Mouse (Mus musculus) G1E (cell line): ENCODE data around the gene Gm44502. TPM values are rescaled to one million over a fixed set of nuclear protein-coding genes. Genes with fewer than 3 reads are reported as not detected.

Source experiments
- ATAC-seq: 2 replicates; pipeline ENCODE4 v1.8.0; 2016; ENCODE audit warnings: mild to moderate bottlenecking; ENCODE audit not compliant: insufficient number of reproducible peaks, poor library complexity, low FRiP score, severe bottlenecking; ENCODE audit errors: extremely low read depth
- DNase-seq: peaks from one replicate; pipeline ENCODE4 v3.0.0; 2012; ENCODE audit warnings: low spot score
- H3K27me3 ChIP-seq: 2 replicates; pipeline ENCODE4 v1.6.1; 2012; ENCODE audit warnings: mild to moderate bottlenecking, low read length, inconsistent platforms; ENCODE audit not compliant: insufficient read depth
- H3K36me3 ChIP-seq: replicated peaks from 2 replicates; pipeline ENCODE3; 2012; ENCODE audit warnings: mild to moderate bottlenecking, inconsistent platforms
- H3K4me1 ChIP-seq: 2 replicates; pipeline ENCODE4 v1.6.1; 2012; ENCODE audit warnings: low read depth, low read length, inconsistent platforms, mixed read lengths; ENCODE audit not compliant: insufficient read depth
- H3K4me3 ChIP-seq: 2 replicates; pipeline ENCODE4 v1.5.1; 2012; ENCODE audit warnings: low read depth, mild to moderate bottlenecking, inconsistent platforms, low read length, moderate library complexity, mixed read lengths
- H3K9me3 ChIP-seq: replicated peaks from 2 replicates; pipeline ENCODE4 v1.6.1; 2012; ENCODE audit warnings: inconsistent platforms
- CTCF ChIP-seq: IDR thresholded peaks from 2 replicates; pipeline ENCODE4 v1.5.1; 2012; ENCODE audit warnings: low read depth, low read length, inconsistent platforms, mixed read lengths
- GATA1 ChIP-seq: IDR thresholded peaks from 2 replicates; pipeline ENCODE4 v1.6.1; 2012; ENCODE audit warnings: borderline replicate concordance, low read length, inconsistent platforms, mixed read lengths
- GATA2 ChIP-seq: IDR thresholded peaks from 2 replicates; pipeline ENCODE4 v1.6.1; 2012; ENCODE audit warnings: low read depth, low read length, inconsistent platforms, borderline replicate concordance
- POLR2AphosphoS5 ChIP-seq: IDR thresholded peaks from 2 replicates; pipeline ENCODE4 v1.6.1; 2012; ENCODE audit warnings: low read depth, low read length, inconsistent platforms; ENCODE audit not compliant: insufficient replicate concordance
- TAL1 ChIP-seq: conservative IDR thresholded peaks from 2 replicates; pipeline ENCODE4 v1.6.1; 2012; ENCODE audit warnings: low read depth, low read length, inconsistent platforms, mixed read lengths
- polyA plus RNA-seq: library from polyadenylated mRNA; stranded (reverse); fragments of >175 nt; gene quantifications from 2 replicates; pipeline ENCODE4 v1.2.3, GENCODE M21; 2012
- total RNA-seq, 2 experiments: library from RNA; stranded (forward) in 1 of 2; stranded (reverse) in 1 of 2; fragments of 200-1000 nt in 1 of 2; fragments of >200 nt in 1 of 2; fragmentation: Nextera tagmentation in 1 of 2; gene quantifications; 2 replicates each; pipeline ENCODE4 v1.2.3; 2014 to 2017

Gene Gm44502
- total and polyA plus RNA-seq, 3 experiments = 0.71 to 0.93 TPM; not detected in 1

DNA sequence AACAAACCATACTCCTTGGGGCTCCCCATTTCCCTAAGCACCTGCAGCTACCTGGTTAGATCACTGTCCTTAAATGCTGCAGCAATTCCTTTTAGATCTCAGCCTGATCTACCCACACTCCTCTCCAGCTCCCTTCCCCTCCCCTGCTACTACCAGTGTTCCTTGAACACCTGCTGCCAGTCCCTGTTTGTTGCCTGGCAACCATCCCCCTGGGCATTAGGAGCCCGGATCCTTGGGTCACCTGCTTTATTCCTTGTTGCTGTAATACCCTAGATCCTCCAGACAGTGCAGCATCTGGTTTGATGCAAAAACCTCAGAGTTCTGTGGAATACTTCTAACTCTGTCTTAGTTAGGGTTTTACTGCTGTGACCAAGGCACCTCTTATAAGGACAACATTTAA is 35.6 kb upstream of the Gm44502 start:
- Histone ChIP-seq H3K27me3 (peaks cover 5% of the 10 kb centered on the region; the same call in 1 of the 2 replicates), H3K36me3 (no peaks in the 10 kb centered on the region), H3K4me3 (no peak overlapping the region), H3K9me3 (no peaks in the 10 kb centered on the region), H3K4me1 (no peaks in the 10 kb centered on the region)
- ATAC-seq = no peak
- DNase-seq = no peak
- TF ChIP-seq TAL1 (no peak), GATA2 (no peak), POLR2AphosphoS5 (no peak)

DNA sequence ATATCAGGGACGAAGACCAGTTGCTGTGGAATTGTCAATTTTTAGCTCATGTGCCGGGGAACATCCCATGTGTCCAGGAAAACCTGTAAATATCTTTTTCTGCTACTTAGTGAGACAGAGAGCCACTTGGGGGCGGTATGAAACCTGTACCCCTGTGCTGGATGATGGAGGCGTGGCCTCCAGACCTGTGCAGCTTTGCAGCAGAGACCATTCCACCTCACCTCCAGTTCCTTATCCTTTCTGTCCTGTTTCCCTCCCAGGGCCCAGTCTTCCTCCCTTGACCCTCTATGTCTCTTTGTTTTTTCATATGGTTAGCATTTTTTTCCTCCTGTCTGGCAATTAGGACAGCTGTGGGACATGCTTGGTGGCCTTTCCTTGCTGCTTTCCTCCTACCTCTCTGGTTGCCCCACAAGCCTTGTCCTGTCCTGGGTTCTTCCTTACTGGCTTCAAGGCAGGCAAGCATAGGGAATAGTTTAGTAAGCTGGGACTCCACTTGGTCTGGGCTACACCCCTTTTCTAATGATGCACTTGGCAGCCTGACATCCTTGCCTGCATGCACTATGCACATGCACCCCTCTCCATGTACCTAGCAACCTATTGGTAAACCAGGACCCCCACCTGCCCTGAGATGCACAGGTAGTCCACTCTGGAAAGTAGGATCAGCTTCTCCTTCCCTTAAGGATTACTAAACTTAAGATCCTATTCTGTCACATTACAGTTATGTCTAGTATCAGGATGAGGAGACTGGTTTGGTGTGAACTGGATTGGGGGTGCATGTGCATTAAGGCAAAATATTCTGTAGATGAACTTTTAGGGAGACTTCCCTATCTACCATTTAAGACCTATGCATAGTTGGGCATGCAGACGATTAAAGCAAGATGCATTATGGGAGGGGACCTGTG is 34.1 kb upstream of the Gm44502 start:
- no peaks in the 10 kb centered on the region for H3K9me3 ChIP-seq
- peaks cover 10% of the 10 kb centered on the region; the same call in 1 of the 2 replicates for H3K27me3 ChIP-seq
- no peak for ATAC-seq
- H3K4me1 ChIP-seq = no peaks in the 10 kb centered on the region
- no peak overlapping the region for H3K4me3 ChIP-seq
- TF ChIP-seq TAL1 (no peak), GATA1 (no peak), CTCF (no peak), GATA2 (no peak), POLR2AphosphoS5 (no peak)
- no peak for DNase-seq
- no peaks in the 10 kb centered on the region for H3K36me3 ChIP-seq

DNA sequence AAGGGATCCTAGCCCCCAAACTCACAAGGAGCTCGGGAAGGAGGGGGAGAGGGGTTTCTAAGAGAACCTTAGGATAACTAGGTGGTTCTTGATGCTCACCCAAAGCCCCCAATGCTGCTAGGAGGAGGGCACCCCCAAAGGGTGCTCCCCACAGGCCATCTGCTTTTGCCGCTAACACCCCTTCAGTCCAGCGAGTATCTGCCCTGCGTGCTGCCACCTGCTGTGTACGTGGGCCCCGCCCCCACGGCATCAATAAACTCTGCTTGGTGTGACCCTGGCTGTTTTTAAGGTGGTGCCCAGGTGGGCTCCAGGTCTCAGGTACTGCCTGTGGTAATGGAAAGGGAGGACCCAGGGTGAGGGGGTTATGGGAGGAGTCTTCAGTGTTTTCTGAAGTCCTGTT is 32.7 kb upstream of the Gm44502 start:
- Histone ChIP-seq H3K27me3 (peaks cover 13% of the 10 kb centered on the region; the same call in 1 of the 2 replicates), H3K4me1 (no peaks in the 10 kb centered on the region), H3K36me3 (no peaks in the 10 kb centered on the region), H3K9me3 (no peaks in the 10 kb centered on the region), H3K4me3 (no peak overlapping the region)
- TF ChIP-seq TAL1 = no peak
- ATAC-seq (no peak), DNase-seq (no peak)

DNA sequence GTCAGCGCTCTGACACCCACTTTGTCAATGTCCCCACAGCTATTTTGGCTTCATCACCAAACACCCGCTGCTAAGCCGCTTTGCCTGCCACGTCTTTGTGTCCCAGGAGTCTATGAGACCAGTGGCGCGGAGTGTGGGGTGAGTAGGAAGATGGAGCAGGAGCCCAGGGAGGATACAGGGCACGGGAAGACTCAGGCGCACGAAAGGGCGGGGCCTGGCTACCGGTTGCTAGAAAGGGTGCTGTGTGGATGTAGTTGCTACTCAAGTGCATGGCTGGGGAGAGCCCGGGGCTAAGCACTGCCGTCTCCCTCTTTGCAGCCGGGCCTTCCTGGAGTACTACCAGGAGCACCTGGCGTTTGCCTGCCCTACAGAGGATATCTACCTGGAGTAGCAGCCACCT is 31.8 kb upstream of the Gm44502 start:
- Histone ChIP-seq H3K4me1 (no peaks in the 10 kb centered on the region), H3K27me3 (peaks cover 13% of the 10 kb centered on the region; the same call in 1 of the 2 replicates), H3K36me3 (no peaks in the 10 kb centered on the region), H3K9me3 (no peaks in the 10 kb centered on the region), H3K4me3 (no peak overlapping the region)
- ATAC-seq (no peak), DNase-seq (no peak)
- no peak for TF ChIP-seq GATA1
- TF ChIP-seq TAL1 = no peak
- no peak for TF ChIP-seq POLR2AphosphoS5
- no peak for TF ChIP-seq GATA2
- no peak for TF ChIP-seq CTCF

DNA sequence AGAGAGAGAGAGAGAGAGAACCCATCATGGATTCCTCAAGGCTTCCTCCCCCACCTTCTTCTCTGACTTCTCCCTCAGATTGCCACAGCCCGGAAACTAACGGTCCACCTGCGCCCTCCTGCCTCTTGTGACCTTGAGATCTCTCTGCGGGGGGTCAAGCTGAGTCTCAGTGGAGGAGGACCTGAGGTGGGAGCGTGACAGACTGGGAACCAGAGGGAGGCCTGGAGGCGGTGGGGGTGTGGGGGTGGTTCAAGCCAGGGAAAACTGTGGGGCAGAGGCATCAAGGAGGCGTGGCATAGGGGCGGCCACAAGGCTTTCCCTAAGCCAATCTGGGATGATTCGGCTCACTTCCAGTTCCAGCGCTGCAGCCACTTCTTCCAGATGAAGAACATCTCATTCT is 30.8 kb upstream of the Gm44502 start:
- TF ChIP-seq TAL1 (no peak), POLR2AphosphoS5 (no peak), GATA1 (no peak), CTCF (no peak), GATA2 (no peak)
- DNase-seq (no peak), ATAC-seq (no peak)
- Histone ChIP-seq H3K36me3 (no peaks in the 10 kb centered on the region), H3K9me3 (no peaks in the 10 kb centered on the region), H3K4me1 (no peaks in the 10 kb centered on the region), H3K4me3 (no peak overlapping the region), H3K27me3 (peaks cover 13% of the 10 kb centered on the region; the same call in 1 of the 2 replicates)

DNA sequence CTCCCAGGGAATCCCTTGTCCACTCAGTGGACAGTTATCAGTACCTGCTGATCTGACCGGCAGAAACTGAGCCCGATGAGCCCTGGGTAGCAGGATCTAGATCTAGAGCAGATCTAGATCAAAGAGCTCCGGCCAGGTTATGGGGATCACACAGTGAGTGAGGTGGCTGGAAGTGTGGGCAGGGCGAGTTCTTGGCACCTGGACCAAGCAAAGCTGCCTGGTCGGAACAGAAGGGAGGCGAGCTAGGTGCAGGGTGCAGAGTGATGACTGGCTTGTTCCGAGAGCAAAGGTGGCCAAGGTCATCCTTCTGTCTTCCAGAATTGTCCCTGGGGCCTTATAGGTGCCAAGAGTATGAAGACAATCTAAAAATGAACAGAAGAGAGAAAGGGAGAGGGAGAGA is 30.3 kb upstream of the Gm44502 start:
- Histone ChIP-seq H3K9me3 (no peaks in the 10 kb centered on the region), H3K4me1 (no peaks in the 10 kb centered on the region), H3K4me3 (no peak overlapping the region), H3K36me3 (no peaks in the 10 kb centered on the region), H3K27me3 (peaks cover 13% of the 10 kb centered on the region; the same call in 1 of the 2 replicates)
- TF ChIP-seq POLR2AphosphoS5 (no peak), CTCF (no peak), TAL1 (no peak), GATA2 (no peak), GATA1 (no peak)
- DNase-seq (no peak), ATAC-seq (no peak)

DNA sequence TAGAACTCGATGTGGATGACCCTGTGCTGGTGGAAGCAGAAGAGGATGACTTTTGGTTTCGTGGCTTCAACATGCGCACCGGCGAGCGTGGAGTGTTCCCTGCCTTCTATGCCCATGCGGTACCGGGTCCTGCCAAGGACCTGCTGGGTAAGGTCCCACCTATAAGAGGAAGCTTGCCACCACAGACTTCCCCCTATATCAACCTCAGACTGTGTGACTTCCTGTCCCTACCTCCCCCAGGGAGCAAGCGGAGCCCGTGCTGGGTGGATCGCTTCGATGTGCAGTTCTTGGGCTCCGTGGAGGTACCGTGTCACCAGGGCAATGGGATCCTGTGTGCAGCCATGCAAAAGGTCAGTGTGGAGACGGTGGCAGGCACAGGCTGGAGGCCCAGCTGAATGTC is 29.4 kb upstream of the Gm44502 start:
- no peaks in the 10 kb centered on the region for H3K36me3 ChIP-seq
- peaks cover 3% of the 10 kb centered on the region for H3K9me3 ChIP-seq
- H3K4me1 ChIP-seq = no peaks in the 10 kb centered on the region
- H3K4me3 ChIP-seq = no peak overlapping the region
- ATAC-seq (no peak), DNase-seq (no peak)
- TF ChIP-seq TAL1 = no peak
- TF ChIP-seq GATA2 = no peak
- TF ChIP-seq GATA1 = no peak
- TF ChIP-seq POLR2AphosphoS5 = no peak
- TF ChIP-seq CTCF = no peak
- peaks cover 13% of the 10 kb centered on the region; the same call in 1 of the 2 replicates for H3K27me3 ChIP-seq
